Mouse (Mus musculus) heart, embryonic 11.5 days (tissue): ENCODE data around the gene Pitpnm1. TPM values are rescaled to one million over a fixed set of nuclear protein-coding genes. Genes with fewer than 3 reads are reported as not detected.

Experiments used
- ATAC-seq: fragments of 200-750 bp; cut with Nextera tagmentation; replicated peaks from 2 replicates; pipeline ENCODE4 v1.8.0; 2017; ENCODE audit warnings: moderate library complexity; ENCODE audit not compliant: insufficient number of reproducible peaks, low FRiP score, low TSS enrichment
- H3K27ac ChIP-seq: fragments of 300-500 bp; sonication (generic); 2 replicates; pipeline ENCODE4 v1.5.1; 2014; ENCODE audit warnings: mild to moderate bottlenecking, low read depth, low read length
- H3K27me3 ChIP-seq: fragments of 300-500 bp; sonication (generic); 2 replicates; pipeline ENCODE4 v1.6.1; 2014; ENCODE audit warnings: mild to moderate bottlenecking, low read length, mixed read lengths; ENCODE audit not compliant: control insufficient read depth, insufficient read depth
- H3K36me3 ChIP-seq: fragments of 300-500 bp; sonication (generic); 2 replicates; pipeline ENCODE4 v1.6.1; 2014; ENCODE audit warnings: mild to moderate bottlenecking, low read length, moderate library complexity, mixed read lengths; ENCODE audit not compliant: control insufficient read depth, insufficient read depth
- H3K4me1 ChIP-seq: fragments of 300-500 bp; sonication (generic); 2 replicates; pipeline ENCODE4 v1.6.1; 2014; ENCODE audit warnings: low read length; ENCODE audit not compliant: control insufficient read depth, insufficient read depth
- H3K4me2 ChIP-seq: fragments of 300-500 bp; sonication (generic); 2 replicates; pipeline ENCODE4 v1.6.1; 2014; ENCODE audit warnings: mild to moderate bottlenecking, moderate library complexity
- H3K4me3 ChIP-seq: fragments of 300-500 bp; sonication (generic); 2 replicates; pipeline ENCODE4 v1.5.1; 2014; ENCODE audit warnings: low read depth, low read length
- H3K9ac ChIP-seq: fragments of 300-500 bp; sonication (generic); 2 replicates; pipeline ENCODE4 v1.6.1; 2014; ENCODE audit warnings: mild to moderate bottlenecking, low read depth, low read length, moderate library complexity
- H3K9me3 ChIP-seq: fragments of 300-500 bp; sonication (generic); replicated peaks from 2 replicates; pipeline ENCODE4 v1.6.1; 2016; ENCODE audit warnings: low read length; ENCODE audit not compliant: control insufficient read depth
- WGBS: fragments of 180-500 bp; shearing (Covaris S2); extraction: QIAGEN DNeasy Blood & Tissue Kit; methylation state at CpG from one replicate; pipeline ENCODE4 v1.1.7; 2014; ENCODE audit not compliant: insufficient replicate concordance; 5-methylcytosine and 5-hydroxymethylcytosine counted together
- polyA plus RNA-seq: library from polyadenylated mRNA; unstranded; fragments of >200 nt; fragmentation: Nextera tagmentation; extraction: Ambion mirVana; gene quantifications from 2 replicates; pipeline ENCODE4 v1.2.1, GENCODE M21; 2014

Gene Pitpnm1
- polyA plus RNA-seq, 1 experiment from 2014 or later, result 15.5 TPM

DNA sequence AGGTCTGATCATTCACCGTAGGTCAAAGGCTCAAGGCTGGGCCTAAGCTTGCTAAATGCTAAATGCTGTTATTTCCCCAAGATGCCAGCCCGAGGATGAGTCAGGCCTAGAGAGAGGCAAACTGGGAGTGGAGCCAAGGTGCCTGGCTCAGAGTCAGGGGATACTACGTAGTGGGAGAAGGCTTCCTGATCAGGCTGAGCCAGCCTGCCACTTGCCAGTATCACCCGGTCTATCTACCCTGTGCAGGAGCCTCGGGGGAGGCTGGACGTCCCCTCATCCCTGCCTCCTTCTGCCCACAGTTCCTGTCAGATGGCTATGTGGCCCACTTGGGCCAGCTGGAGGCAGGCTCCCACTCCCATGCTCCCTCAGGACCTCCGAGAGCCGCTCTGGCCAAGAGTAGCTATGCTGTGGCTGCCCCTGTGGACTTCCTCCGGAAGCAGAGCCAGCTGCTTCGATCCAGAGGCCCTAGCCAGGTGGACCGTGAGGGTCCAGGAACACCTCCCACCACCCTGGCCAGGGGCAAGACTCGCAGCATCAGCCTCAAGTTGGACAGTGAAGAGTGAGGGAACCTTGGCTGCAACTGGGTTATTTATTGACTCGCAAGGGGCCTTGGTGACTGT, 13.5 kb downstream of the Pitpnm1 start:
- H3K4me1 ChIP-seq, result 0 out of 2 replicates have a peak, but pooled peaks cover 9% of the 10 kb centered on the region
- ATAC-seq, result no peak
- peaks cover 20% of the 10 kb centered on the region for H3K36me3 ChIP-seq
- H3K27me3 ChIP-seq, result no peaks in the 10 kb centered on the region
- 0 out of 2 replicates have a peak overlapping the region, but pooled peaks have one; percentile 12 for H3K9ac ChIP-seq
- H3K4me2 ChIP-seq, result no peak overlapping the region
- WGBS, result 66% methylated on average over 13 of the region's 13 CpGs
- no peaks in the 10 kb centered on the region for H3K9me3 ChIP-seq
- no peak overlapping the region; the same call in 1 of the 2 replicates for H3K27ac ChIP-seq
- H3K4me3 ChIP-seq, result no peak overlapping the region

- no peak for ATAC-seq
Observed at GRCm38 (mm10) chr19:4113806-4114230, 14.0 kb downstream of the Pitpnm1 start.

GRCm38 (mm10) chr19:4114551-4114950, 14.8 kb downstream of the Pitpnm1 start:
- H3K4me1 ChIP-seq, result 0 out of 2 replicates have a peak, but pooled peaks cover 9% of the 10 kb centered on the region
- no peaks in the 10 kb centered on the region for H3K27me3 ChIP-seq
- no peak overlapping the region for H3K27ac ChIP-seq
- peaks cover 20% of the 10 kb centered on the region for H3K36me3 ChIP-seq
- 86% methylated on average over 10 of the region's 10 CpGs for whole genome bisulfite sequencing
- H3K9me3 ChIP-seq, result no peaks in the 10 kb centered on the region
- ATAC-seq, result no peak
- no peak overlapping the region for H3K4me3 ChIP-seq
- no peak overlapping the region for H3K9ac ChIP-seq
- H3K4me2 ChIP-seq, result no peak overlapping the region

More at GRCm38 (mm10) chr19:4113806-4114230, 14.0 kb downstream of the Pitpnm1 start:
- H3K4me1 ChIP-seq, result 0 out of 2 replicates have a peak, but pooled peaks cover 9% of the 10 kb centered on the region
- no peaks in the 10 kb centered on the region for H3K9me3 ChIP-seq
- WGBS, result 43% methylated on average over 5 of the region's 5 CpGs
- H3K27ac ChIP-seq, result no peak overlapping the region; the same call in 1 of the 2 replicates
- peaks cover 20% of the 10 kb centered on the region for H3K36me3 ChIP-seq
- no peaks in the 10 kb centered on the region for H3K27me3 ChIP-seq
- H3K4me3 ChIP-seq, result no peak overlapping the region
- no peak overlapping the region for H3K4me2 ChIP-seq
- H3K9ac ChIP-seq, result 0 out of 2 replicates have a peak overlapping the region, but pooled peaks have one; percentile 12

GRCm38 (mm10) chr19:4115144-4115543, 15.3 kb downstream of the Pitpnm1 start:
- no peak overlapping the region for H3K4me2 ChIP-seq
- 88% methylated on average over 10 of the region's 10 CpGs for WGBS
- H3K4me3 ChIP-seq, result no peak overlapping the region
- no peak overlapping the region for H3K9ac ChIP-seq
- H3K27me3 ChIP-seq, result no peaks in the 10 kb centered on the region
- H3K27ac ChIP-seq, result no peak overlapping the region
- no peak for ATAC-seq
- 0 out of 2 replicates have a peak, but pooled peaks cover 9% of the 10 kb centered on the region for H3K4me1 ChIP-seq
- H3K36me3 ChIP-seq, result peaks cover 20% of the 10 kb centered on the region
- no peaks in the 10 kb centered on the region for H3K9me3 ChIP-seq

- no peak overlapping the region for H3K4me2 ChIP-seq
- no peak overlapping the region for H3K9ac ChIP-seq
- WGBS, result 82% methylated on average over 11 of the region's 11 CpGs
Observed at GRCm38 (mm10) chr19:4115816-4116215, 16.0 kb downstream of the Pitpnm1 start.

DNA sequence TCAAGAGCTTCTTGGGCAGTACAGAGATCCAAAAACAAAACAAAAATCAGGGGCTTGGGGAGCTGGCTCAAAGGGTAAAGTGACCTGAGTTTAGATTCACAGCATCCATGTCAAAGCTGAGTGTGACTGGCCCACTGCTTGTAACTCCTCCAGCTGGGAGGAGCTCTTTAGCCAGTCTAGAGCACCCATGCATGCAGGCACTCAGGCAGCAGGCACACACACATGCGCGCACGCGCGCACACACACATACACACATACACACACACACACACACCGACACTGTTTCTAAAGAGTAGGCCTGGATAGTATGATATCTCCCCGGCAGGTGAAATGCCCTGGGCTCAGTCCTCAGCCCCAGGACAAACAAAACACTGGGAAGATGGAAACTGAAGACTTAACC, 17.2 kb downstream of the Pitpnm1 start:
- no peak overlapping the region for H3K27ac ChIP-seq
- WGBS, result 97% methylated on average over 7 of the region's 7 CpGs
- no peak overlapping the region for H3K4me2 ChIP-seq
- peaks cover 16% of the 10 kb centered on the region for H3K4me1 ChIP-seq
- no peaks in the 10 kb centered on the region for H3K9me3 ChIP-seq
- H3K36me3 ChIP-seq, result peaks cover 17% of the 10 kb centered on the region; the same call in 1 of the 2 replicates
- ATAC-seq, result no peak
- no peak overlapping the region for H3K9ac ChIP-seq
- H3K27me3 ChIP-seq, result no peaks in the 10 kb centered on the region
- H3K4me3 ChIP-seq, result no peak overlapping the region

More at GRCm38 (mm10) chr19:4115816-4116215, 16.0 kb downstream of the Pitpnm1 start:
- Histone ChIP-seq H3K9me3 (no peaks in the 10 kb centered on the region), H3K4me3 (no peak overlapping the region), H3K27me3 (no peaks in the 10 kb centered on the region), H3K36me3 (peaks cover 20% of the 10 kb centered on the region), H3K4me1 (peaks cover 14% of the 10 kb centered on the region), H3K27ac (no peak overlapping the region)
- no peak for ATAC-seq

DNA sequence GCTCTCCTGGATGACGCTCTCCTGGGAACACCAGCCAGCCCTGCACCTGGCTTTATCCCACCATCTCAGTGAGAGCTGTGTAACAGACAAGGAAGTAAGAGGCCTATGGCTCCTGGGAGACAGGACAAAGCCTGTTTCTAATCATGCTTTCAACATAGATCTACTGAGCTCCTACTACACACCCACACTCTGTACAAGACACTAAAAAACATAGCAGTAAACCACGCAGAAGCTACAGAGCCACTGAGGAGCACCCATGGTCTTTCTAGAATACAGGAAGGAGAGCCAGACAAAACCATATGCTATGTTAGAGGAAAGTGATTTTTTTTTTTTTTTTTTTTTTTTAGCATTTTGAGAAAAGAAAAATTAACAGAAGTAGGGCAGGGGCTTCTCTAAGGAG, 18.6 kb downstream of the Pitpnm1 start:
- Histone ChIP-seq H3K4me1 (peaks cover 16% of the 10 kb centered on the region), H3K36me3 (peaks cover 17% of the 10 kb centered on the region; the same call in 1 of the 2 replicates), H3K27me3 (no peaks in the 10 kb centered on the region), H3K9ac (no peak overlapping the region), H3K4me3 (no peak overlapping the region), H3K4me2 (no peak overlapping the region), H3K9me3 (no peaks in the 10 kb centered on the region), H3K27ac (no peak overlapping the region)
- 87% methylated on average over 2 of the region's 2 CpGs for WGBS
- ATAC-seq, result no peak

DNA sequence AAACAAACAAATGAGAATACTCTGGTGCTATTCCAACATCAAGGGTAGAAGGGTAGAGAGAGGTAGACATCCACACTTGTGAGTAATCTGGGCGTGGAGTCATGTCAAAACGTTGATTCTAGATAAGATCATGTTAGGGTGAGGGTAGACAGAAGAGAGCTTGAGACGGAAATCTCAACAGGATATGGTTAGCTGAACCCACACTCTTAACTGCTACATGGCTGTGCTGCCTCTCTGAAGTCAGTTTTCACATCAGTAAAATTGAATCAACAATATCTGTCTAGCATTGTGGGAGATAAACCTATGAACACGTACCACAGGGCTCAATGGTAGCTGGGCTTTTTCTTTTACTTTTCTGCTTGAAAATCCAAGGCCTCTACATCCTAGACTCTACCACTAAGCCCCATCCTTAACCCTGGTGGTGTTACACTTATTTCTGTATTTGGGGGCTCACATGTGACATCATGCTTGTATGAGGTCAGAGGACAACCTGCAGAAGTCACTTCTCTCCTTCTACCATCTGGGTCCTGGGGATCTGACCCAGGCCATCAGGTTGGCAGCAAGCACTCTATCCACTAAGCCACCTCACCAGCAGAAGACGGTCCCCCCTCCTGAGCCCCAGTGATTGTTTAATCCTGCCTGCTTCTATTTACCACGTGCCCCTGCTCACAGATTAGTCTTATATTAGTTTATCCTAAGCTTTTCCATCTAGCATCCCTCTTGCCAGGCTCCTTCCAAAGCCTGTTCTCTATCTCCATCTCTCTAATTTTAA, 20.1 kb downstream of the Pitpnm1 start:
- ATAC-seq, result no peak
- H3K9me3 ChIP-seq, result no peaks in the 10 kb centered on the region
- no peaks in the 10 kb centered on the region for H3K27me3 ChIP-seq
- H3K36me3 ChIP-seq, result peaks cover 8% of the 10 kb centered on the region; the same call in 1 of the 2 replicates
- peak overlapping the region; percentile 64; the same call in 1 of the 2 replicates for H3K4me2 ChIP-seq
- H3K4me1 ChIP-seq, result peaks cover 8% of the 10 kb centered on the region
- H3K9ac ChIP-seq, result no peak overlapping the region
- WGBS, result 77% methylated on average over 6 of the region's 6 CpGs
- no peak overlapping the region for H3K27ac ChIP-seq
- no peak overlapping the region for H3K4me3 ChIP-seq
